Mouse (Mus musculus) E14TG2a.4 (cell line): ENCODE measurements around the gene Prkn.

Experiments
- CTCF ChIP-seq: conservative IDR thresholded peaks from 2 replicates; pipeline ENCODE4 v1.5.1; 2014; ENCODE audit warnings: low read length
- NANOG ChIP-seq: IDR thresholded peaks from 2 replicates; pipeline ENCODE4 v1.6.1; 2014; ENCODE audit warnings: borderline replicate concordance, low read length, mixed read lengths
- POU5F1 ChIP-seq: IDR thresholded peaks from 2 replicates; pipeline ENCODE4 v1.6.1; 2014; ENCODE audit warnings: low read length, borderline replicate concordance

DNA sequence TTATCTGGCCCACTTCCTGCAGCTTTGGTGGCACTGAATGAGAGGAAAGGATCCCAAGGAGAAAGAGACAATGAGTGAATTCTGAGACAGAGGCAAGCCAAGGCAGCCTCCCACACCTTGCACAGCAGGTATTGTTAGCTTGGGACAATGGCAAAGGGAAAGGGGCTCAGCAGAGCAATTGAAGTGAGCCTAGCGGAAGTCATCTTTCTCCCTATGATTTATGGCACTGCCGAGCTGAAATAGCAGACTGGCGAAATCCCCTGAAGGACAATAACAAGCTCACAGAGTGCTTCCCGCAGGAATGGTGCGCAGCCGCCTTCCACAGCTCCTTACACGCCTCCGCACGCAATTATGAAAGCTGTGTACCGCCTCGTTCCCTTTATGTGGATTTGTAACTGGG is 1122.6 kb downstream of the Prkn start:
- no peak for TF ChIP-seq POU5F1
- TF ChIP-seq CTCF = no peak
- peak; percentile 84 for TF ChIP-seq NANOG
